Mouse (Mus musculus): Measurements from ENCODE around the gene C2cd4d. TPM values are rescaled to one million over a fixed set of nuclear protein-coding genes. Genes with fewer than 3 reads are reported as not detected.

C2cd4d gene
- total RNA-seq, 1 experiment from 2014 or later, result 0.41 TPM

DNA sequence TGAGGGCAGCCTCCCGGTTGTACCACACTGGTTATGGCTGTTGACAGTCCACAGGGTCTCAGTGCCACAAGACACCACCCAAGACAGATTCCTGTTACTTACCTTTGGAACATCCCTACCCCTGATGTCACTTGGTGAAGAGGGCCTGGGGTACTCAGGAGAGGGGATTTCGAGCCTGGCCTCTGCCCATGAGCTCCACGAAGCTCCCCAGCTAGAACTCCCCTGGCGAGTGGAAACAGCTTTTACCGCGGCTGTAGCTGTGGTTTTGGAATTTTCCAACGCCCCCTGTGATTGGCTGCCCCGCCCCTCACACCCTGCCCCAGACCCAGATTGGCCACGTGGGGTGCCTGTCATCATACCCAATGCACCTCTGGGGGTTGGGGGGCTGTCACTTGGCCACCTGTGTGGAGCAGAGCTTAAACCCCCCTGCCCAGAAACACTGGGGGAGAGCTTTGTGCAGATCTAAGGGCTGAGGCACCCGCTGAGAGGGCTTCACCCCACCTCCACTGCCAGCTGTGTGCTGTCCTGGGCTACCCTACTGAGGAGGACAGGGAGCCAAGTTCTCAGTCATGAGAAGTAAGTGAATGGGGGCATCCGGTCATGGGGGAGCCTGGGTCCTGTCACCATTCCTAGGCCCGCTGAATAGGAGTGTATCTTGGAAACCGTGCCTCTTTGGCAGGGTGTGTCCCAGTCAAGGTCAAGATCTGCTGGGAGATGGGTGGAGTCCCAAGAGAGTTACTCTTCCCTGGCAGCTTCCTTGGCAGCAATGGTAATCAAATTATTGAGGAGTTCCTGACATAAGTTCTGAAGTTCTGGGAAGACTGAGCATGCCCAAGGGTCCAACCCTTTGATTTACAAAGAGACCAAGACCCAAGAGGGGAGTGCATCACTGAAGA is 15.0 kb downstream of the C2cd4d start:
- DNase-seq, result no peak

- DNase-seq, result no peak
Measured at GRCm38 (mm10) chr3:94379831-94380510, 17.7 kb downstream of the C2cd4d start.

DNA sequence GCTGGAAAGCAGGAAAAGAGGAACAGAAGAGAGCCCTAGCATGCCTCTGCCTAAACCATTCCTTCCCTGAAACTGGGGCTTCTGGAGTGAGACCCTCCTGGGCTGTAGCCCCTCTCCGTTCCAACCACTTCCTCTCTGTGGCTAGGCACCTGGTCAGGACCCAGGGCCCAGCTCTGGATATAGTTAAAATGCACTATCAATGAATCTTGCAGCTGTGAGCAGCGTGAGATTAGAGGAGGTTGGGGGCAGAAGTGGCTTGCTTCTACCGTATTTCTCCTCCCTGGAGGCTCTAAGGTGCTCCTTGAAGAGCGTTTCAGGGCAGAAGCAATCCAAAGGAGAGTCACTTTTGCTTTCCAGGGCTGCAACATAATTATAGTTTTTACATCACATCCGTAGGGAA is 20.1 kb downstream of the C2cd4d start:
- DNase-seq, result no peak

- DNase-seq, result peak; percentile 43
Measured at GRCm38 (mm10) chr3:94383476-94383875, 21.2 kb downstream of the C2cd4d start.

DNA sequence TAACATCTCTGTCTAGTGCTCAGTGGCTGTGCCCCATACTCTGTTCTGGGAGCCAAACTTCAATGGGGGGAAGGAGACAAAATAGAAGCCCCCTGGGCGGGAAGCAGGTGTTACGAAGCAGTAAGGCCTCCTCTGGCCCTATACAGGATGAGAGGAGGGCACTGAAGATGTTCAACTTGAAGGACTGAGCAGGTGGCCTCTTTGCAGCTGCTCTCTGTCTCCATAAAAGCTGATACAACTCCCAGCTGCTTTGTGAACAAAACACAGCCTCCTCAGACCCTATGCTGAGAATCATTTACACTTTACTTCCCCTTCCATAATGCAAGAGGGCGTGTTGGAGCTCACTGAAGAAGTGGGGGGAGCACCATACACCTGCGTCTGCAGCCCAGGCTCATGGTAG is 24.4 kb downstream of the C2cd4d start:
- no peak for DNase-seq

DNA sequence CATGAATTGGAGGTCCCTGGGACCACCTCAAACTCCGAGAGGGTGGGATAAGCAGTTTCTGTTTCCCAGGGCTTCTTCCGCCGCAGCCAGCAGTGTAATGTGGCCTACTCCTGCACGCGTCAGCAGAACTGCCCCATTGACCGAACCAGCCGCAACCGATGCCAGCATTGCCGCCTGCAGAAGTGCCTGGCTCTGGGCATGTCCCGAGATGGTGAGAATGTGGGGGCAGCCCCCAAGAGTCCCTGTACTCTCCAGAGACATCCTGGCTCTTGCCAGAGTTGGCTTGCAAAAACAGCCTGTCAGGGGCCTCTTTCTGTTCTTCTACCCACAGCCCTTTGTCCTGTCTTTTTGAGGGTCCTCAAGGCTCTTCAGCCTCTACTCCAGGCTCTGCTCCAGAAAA is 25.2 kb downstream of the C2cd4d start:
- no peak for DNase-seq

DNA sequence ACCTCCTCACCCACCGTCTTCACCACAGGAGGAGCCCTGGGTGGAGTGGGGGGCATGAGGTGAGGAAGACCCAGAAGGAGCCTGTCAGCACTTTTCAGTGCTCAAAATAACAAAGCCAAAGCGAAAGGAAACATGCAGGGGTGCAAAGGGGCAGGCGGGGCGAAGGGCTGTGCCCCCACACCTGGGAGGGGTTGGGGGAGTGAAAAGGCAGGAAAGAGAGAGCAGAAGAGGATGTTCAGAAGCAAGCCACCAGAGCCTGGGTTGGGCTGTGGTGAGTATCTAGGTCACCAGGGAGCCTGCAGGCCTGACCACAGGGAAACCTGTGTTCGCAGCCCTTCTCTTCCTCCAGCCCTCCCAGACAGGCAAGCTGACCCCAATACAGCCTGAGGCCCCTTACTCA is 25.8 kb downstream of the C2cd4d start:
- no peak for DNase-seq

- DNase-seq, result no peak
Measured at GRCm38 (mm10) chr3:94389420-94389819, 27.2 kb downstream of the C2cd4d start.

DNA sequence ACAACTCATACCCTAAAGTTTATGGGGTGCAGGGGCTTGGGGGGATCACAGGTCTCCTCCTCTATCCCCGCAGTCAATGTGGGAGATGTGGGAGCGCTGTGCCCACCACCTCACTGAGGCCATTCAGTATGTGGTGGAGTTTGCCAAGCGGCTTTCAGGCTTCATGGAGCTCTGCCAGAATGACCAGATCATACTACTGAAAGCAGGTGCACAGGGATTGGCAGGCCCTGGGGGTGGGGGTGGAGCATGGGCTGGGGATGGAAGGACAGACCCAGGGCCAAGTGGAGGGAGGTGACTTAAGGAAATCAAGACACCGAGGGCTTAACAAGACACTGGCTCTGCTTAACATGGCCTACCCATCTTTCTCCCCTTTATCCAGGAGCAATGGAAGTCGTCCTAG is 28.8 kb downstream of the C2cd4d start:
- no peak for DNase-seq

- DNase-seq, result no peak
Measured at GRCm38 (mm10) chr3:94392128-94392527, 29.9 kb downstream of the C2cd4d start.

- no peak for DNase-seq
Measured at GRCm38 (mm10) chr3:94393049-94393448, 30.8 kb downstream of the C2cd4d start.

DNA sequence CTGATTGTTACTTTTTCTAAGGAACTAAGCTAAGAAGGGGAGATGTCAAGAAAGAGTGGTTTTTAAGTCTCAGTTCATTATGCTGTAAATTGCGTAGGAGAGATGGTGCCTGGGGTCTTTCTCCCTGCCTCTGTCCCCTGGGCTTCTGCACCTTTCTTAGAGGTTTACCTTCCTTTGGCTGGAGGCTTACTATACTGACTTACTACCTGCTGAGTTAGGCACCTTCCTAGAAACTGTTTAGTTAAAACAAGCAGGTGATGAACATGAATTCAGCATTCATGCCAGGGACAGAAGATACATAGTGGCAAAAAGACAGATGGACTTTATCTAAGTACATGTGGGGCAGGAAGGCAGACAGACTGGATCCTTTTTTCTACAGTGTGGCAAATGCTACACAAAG is 34.1 kb downstream of the C2cd4d start:
- DNase-seq, result no peak

- DNase-seq, result no peak
Measured at GRCm38 (mm10) chr3:94396851-94397250, 34.6 kb downstream of the C2cd4d start.

DNA sequence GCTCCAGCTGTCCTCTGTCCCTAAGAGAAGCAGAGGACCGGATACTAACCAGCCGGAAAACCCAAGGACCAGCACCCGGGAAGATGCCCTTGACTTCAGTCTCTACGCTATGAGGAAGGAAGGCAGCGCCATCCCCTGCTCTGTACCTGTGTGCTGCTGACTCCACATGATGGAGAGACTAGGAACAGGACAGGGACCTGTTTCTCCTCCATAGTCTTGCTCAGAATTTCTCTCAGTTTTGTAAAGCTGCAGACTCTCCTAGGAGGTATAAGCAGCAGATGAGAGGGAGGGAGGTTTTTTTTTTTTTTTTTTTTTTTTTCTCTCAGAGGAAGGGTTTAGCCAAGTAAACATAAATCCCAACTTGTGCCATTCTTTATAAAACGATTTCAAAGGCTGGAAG is 36.0 kb downstream of the C2cd4d start, which contains the start of gene Lingo4:
Lingo4 (plus strand) TSS at position 301 of the 400 bp plus-strand sequence.
- no peak for DNase-seq

- DNase-seq, result peak; percentile 58
Measured at GRCm38 (mm10) chr3:94398943-94399481, 36.8 kb downstream of the C2cd4d start.

- no peak for DNase-seq
Measured at GRCm38 (mm10) chr3:94399663-94400310, 37.5 kb downstream of the C2cd4d start.

- no peak for DNase-seq
Measured at GRCm38 (mm10) chr3:94402451-94402850, 40.2 kb downstream of the C2cd4d start.

GRCm38 (mm10) chr3:94404366-94405054 is 42.3 kb downstream of the C2cd4d start:
- no peak for DNase-seq

GRCm38 (mm10) chr3:94405561-94405960 is 43.3 kb downstream of the C2cd4d start:
- DNase-seq, result no peak

- DNase-seq, result no peak
Measured at GRCm38 (mm10) chr3:94412530-94412929, 50.3 kb downstream of the C2cd4d start.

- peak; percentile 97 for DNase-seq
Measured at GRCm38 (mm10) chr3:94413031-94413679, 50.9 kb downstream of the C2cd4d start, which contains the start of gene Tdrkh. TSS of gene Tdrkh (plus strand) at chr3:94413273.

Data from adrenal gland, postnatal 14 days (tissue).